Mouse (Mus musculus) hindbrain, embryonic 14.5 days (tissue): ENCODE measurements at regions not wholly inside any gene's neighbourhood (a gene's known extent, or its start where the extent isn't known, plus 50 kb on each side); places are given as distances from the start of the nearest gene placed in this dataset.

Source experiments
- ATAC-seq: fragments of 200-750 bp; cut with Nextera tagmentation; 2 replicates; pipeline ENCODE4 v1.8.0; 2017; ENCODE audit warnings: moderate number of reproducible peaks, mild to moderate bottlenecking, moderate TSS enrichment, moderate library complexity; ENCODE audit not compliant: low FRiP score
- DNase-seq: peaks from one replicate; pipeline ENCODE4 v3.0.0-alpha.2; 2015; ENCODE audit warnings: low spot score
- H3K27ac ChIP-seq: fragments of 300-500 bp; sonication (generic); 2 replicates; pipeline ENCODE4 v1.5.1; 2014; ENCODE audit warnings: mild to moderate bottlenecking, moderate library complexity
- H3K27me3 ChIP-seq: fragments of 300-500 bp; sonication (generic); 2 replicates; pipeline ENCODE4 v1.6.1; 2014; ENCODE audit warnings: mild to moderate bottlenecking, low read length, mixed read lengths; ENCODE audit not compliant: control insufficient read depth, insufficient read depth
- H3K36me3 ChIP-seq: fragments of 300-500 bp; sonication (generic); replicated peaks from 2 replicates; pipeline ENCODE4 v1.6.1; 2014; ENCODE audit not compliant: control insufficient read depth, insufficient read depth
- H3K4me1 ChIP-seq: fragments of 300-500 bp; sonication (generic); replicated peaks from 2 replicates; pipeline ENCODE4 v1.6.1; 2014; ENCODE audit warnings: antibody characterized with exemption, low read length, mixed read lengths; ENCODE audit not compliant: control insufficient read depth, insufficient read depth
- H3K4me2 ChIP-seq: fragments of 300-500 bp; sonication (generic); replicated peaks from 2 replicates; pipeline ENCODE4 v1.6.1; 2014; ENCODE audit warnings: mild to moderate bottlenecking, moderate library complexity
- H3K4me3 ChIP-seq: fragments of 300-500 bp; sonication (generic); replicated peaks from 2 replicates; pipeline ENCODE4 v1.5.1; 2014; ENCODE audit warnings: mild to moderate bottlenecking, low read length
- H3K9ac ChIP-seq: fragments of 300-500 bp; sonication (generic); 2 replicates; pipeline ENCODE4 v1.6.1; 2014
- H3K9me3 ChIP-seq: fragments of 300-500 bp; sonication (generic); 2 replicates; pipeline ENCODE4 v1.6.1; 2016; ENCODE audit warnings: low read length; ENCODE audit not compliant: control insufficient read depth
- WGBS: fragments of 180-500 bp; shearing (Covaris S2); extraction: QIAGEN DNeasy Blood & Tissue Kit; methylation state at CpG from one replicate; pipeline ENCODE4 v1.1.7; 2014; 5-methylcytosine and 5-hydroxymethylcytosine counted together

- Histone ChIP-seq H3K27me3 (no peaks in the 10 kb centered on the region), H3K4me1 (no peaks in the 10 kb centered on the region), H3K9ac (no peak overlapping the region), H3K27ac (no peak overlapping the region), H3K4me2 (no peak overlapping the region), H3K9me3 (no peaks in the 10 kb centered on the region), H3K36me3 (no peaks in the 10 kb centered on the region), H3K4me3 (no peak overlapping the region)
- WGBS: 81% methylated on average over 13 of the region's 13 CpGs
- DNase-seq: no peak
- no peak for ATAC-seq
Observed at GRCm38 (mm10) chr9:111777433-111778135, 87.4 kb upstream of the Stac start.

- Histone ChIP-seq H3K4me2 (no peak overlapping the region), H3K27ac (no peak overlapping the region), H3K4me3 (no peak overlapping the region), H3K4me1 (no peaks in the 10 kb centered on the region), H3K9ac (no peak overlapping the region), H3K27me3 (no peaks in the 10 kb centered on the region), H3K9me3 (no peaks in the 10 kb centered on the region), H3K36me3 (no peaks in the 10 kb centered on the region)
- DNase-seq (no peak), ATAC-seq (no peak)
- WGBS: 86% methylated on average over 4 of the region's 4 CpGs
Observed at GRCm38 (mm10) chr9:111774229-111774628, 84.1 kb upstream of the Stac start.

DNA sequence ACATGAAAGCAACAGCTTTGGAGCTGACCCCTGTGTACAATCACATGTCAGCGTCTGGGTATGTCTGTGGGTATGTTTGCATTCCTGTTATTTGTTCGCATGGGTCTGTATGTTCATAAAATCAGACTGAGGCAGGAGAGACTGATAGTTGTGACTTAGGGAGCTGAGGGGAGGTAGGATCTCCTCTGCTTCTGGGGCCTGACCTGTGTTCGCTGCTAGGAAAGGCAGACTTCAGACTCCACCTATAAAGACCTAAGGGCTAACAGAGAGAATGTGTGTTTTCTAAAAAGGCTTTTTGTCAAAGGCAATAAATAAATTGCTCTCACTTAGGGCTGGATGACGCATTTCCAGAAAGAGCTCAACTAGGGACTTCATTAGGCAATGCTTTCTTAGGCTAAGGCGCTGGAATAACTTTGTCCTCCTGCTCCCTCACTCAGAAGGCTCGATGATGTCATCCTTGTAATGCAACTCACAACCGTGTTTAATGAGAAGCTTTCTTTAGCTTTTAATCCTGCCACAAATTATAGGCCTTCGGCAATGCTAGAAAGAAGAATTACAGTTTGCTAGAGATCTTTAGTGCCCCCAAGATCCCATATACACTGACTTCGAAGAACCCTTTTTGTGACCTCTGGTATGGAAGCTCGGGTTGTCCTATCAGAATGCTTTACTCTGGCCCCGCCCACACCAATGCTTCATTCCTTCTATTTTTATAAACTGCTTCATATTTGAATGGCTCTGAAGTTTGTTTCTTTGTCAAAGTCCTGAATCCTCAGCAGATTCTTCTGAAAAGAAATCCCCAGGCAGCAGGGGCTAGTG is 72.7 kb upstream of the Stac start:
- DNase-seq (no peak), ATAC-seq (no peak)
- no peak overlapping the region for H3K9ac ChIP-seq
- no peak overlapping the region for H3K27ac ChIP-seq
- no peaks in the 10 kb centered on the region for H3K27me3 ChIP-seq
- H3K4me3 ChIP-seq: no peak overlapping the region
- no peak overlapping the region for H3K4me2 ChIP-seq
- WGBS: 82% methylated on average over 11 of the region's 11 CpGs
- H3K36me3 ChIP-seq: no peaks in the 10 kb centered on the region
- H3K9me3 ChIP-seq: no peaks in the 10 kb centered on the region
- H3K4me1 ChIP-seq: no peaks in the 10 kb centered on the region

- no peaks in the 10 kb centered on the region for H3K36me3 ChIP-seq
- ATAC-seq: no peak
- WGBS: 85% methylated on average over 10 of the region's 10 CpGs
Observed at GRCm38 (mm10) chr9:111755235-111755634, 65.1 kb upstream of the Stac start.

GRCm38 (mm10) chr9:111746151-111746550 is 56.0 kb upstream of the Stac start:
- H3K9ac ChIP-seq: no peak overlapping the region
- no peak for DNase-seq
- H3K4me2 ChIP-seq: no peak overlapping the region
- no peaks in the 10 kb centered on the region for H3K36me3 ChIP-seq
- ATAC-seq: no peak
- no peaks in the 10 kb centered on the region for H3K4me1 ChIP-seq
- WGBS: 83% methylated on average over 6 of the region's 6 CpGs
- no peak overlapping the region for H3K27ac ChIP-seq
- H3K27me3 ChIP-seq: no peaks in the 10 kb centered on the region
- H3K4me3 ChIP-seq: no peak overlapping the region
- no peaks in the 10 kb centered on the region for H3K9me3 ChIP-seq

More at GRCm38 (mm10) chr9:111755235-111755634, 65.1 kb upstream of the Stac start:
- H3K4me1 ChIP-seq: no peaks in the 10 kb centered on the region
- H3K27me3 ChIP-seq: no peaks in the 10 kb centered on the region
- no peak overlapping the region for H3K27ac ChIP-seq
- H3K9ac ChIP-seq: no peak overlapping the region
- H3K4me2 ChIP-seq: no peak overlapping the region
- H3K4me3 ChIP-seq: no peak overlapping the region
- H3K9me3 ChIP-seq: no peaks in the 10 kb centered on the region
- DNase-seq: no peak

DNA sequence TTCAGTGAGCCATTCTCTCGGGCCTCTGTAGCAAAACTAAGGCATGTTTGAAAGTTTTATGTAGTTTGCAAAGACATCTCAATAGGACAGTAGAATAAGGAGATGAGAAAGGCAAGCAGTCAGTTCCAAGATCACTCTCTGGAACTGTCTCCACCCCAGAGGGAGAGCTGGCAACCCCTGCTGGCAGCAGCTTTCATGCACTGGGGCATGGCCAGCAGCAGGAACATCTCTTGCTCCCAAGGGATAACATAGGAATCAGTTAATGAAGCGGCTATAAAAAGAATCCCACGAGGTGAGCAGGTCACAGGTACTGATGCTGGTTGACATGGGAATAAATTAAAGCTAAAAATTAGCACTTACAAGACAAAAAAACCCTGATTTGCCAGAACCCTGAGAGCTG is 55.1 kb upstream of the Stac start:
- no peak for DNase-seq
- Histone ChIP-seq H3K4me2 (no peak overlapping the region), H3K36me3 (no peaks in the 10 kb centered on the region), H3K4me3 (no peak overlapping the region), H3K4me1 (no peaks in the 10 kb centered on the region), H3K9ac (no peak overlapping the region), H3K27ac (no peak overlapping the region), H3K9me3 (no peaks in the 10 kb centered on the region), H3K27me3 (no peaks in the 10 kb centered on the region)
- ATAC-seq: no peak
- 49% methylated on average over 3 of the region's 3 CpGs for WGBS
